8 mouse cellular contexts compared by ENCODE assay signal in genomic region chr16:17557947-17558480, GRCm38 (mm10). TPM values are rescaled to one million over a fixed set of nuclear protein-coding genes. Genes with fewer than 3 reads are reported as not detected.
A peak's percentile ranks its signal among the peaks of the same experiment; 100 is the strongest.
DNase-seq lines count a peak whose midpoint lies in the region; ATAC-seq lines count a peak whose summit lies in the region.

No protein-coding gene starts in this region.

- DNase-seq in cerebellum, postnatal 10 days: peak; percentile 86 to 90
- DNase-seq in frontal cortex, postnatal 36 days (ENCODE audit: low spot score in 2 of 2): peak; percentile 81 to 85
- peak; percentile 74 to 82 for DNase-seq in left cerebral cortex, adult 18-20 months (ENCODE audit: low spot score in 2 of 2)
- peak; percentile 59 to 77 for DNase-seq in lung, postnatal 4 days
- peak; percentile 70 for DNase-seq in right cerebral cortex, adult 18-20 months
- DNase-seq in urinary bladder, postnatal 36 days (ENCODE audit: low spot score in 2 of 2): peak; percentile 53 to 67

- H3K36me3 ChIP-seq in hindbrain, embryonic 15.5 days: no peaks in the 10 kb centered on the region

- no peak overlapping the region for H3K27ac ChIP-seq in hindbrain, embryonic 15.5 days (replicated peaks)

- H3K4me3 ChIP-seq in hindbrain, embryonic 15.5 days: no peak overlapping the region

- H3K9ac ChIP-seq in hindbrain, embryonic 15.5 days: no peak overlapping the region

- no peaks in the 10 kb centered on the region for H3K9me3 ChIP-seq in hindbrain, embryonic 15.5 days

- H3K4me1 ChIP-seq in hindbrain, embryonic 15.5 days (replicated peaks): peaks cover 46% of the 10 kb centered on the region

- peak; percentile 25 for ATAC-seq in activated CD4-positive, CD25-positive, alpha-beta regulatory T cell, adult 4 months
- ATAC-seq in hindbrain, embryonic 15.5 days (ENCODE audit: low FRiP score, low read depth): peak; percentile 21; the same call in 1 of the 2 replicates

- peaks cover 12% of the 10 kb centered on the region for H3K27me3 ChIP-seq in hindbrain, embryonic 15.5 days

- H3K4me2 ChIP-seq in hindbrain, embryonic 15.5 days: peak overlapping the region; percentile 24; the same call in 1 of the 2 replicates

- WGBS in hindbrain, embryonic 15.5 days: 3% methylated on average over 5 of the region's 5 CpGs

RNA-seq across cellular contexts. Expression of gene Lrrc74b, which starts 3.0 kb away (rescaled TPM):
- not detected for polyA plus RNA-seq in activated CD4-positive, CD25-positive, alpha-beta regulatory T cell, adult 4 months (2017; shearing (Covaris generic))
- polyA plus RNA-seq in hindbrain, embryonic 15.5 days (2015; fragmentation: Nextera tagmentation; extraction: Ambion mirVana): 0.79 and 0.85 TPM in 2 replicates
- total RNA-seq in left cerebral cortex, adult 18-20 months (2021): 1 to 10 TPM in 1 of 2 experiments, under 1 TPM in 1; 0.33 to 1.1 TPM

RNA-seq across cellular contexts. Expression of gene P2rx6, which starts 3.7 kb away (rescaled TPM):
- polyA plus RNA-seq in activated CD4-positive, CD25-positive, alpha-beta regulatory T cell, adult 4 months (2017; shearing (Covaris generic)): not detected
- polyA plus RNA-seq in hindbrain, embryonic 15.5 days (2015; fragmentation: Nextera tagmentation; extraction: Ambion mirVana): 2.1 and 3.3 TPM in 2 replicates
- 1 to 10 TPM; 1.2 to 1.3 TPM for total RNA-seq in left cerebral cortex, adult 18-20 months (2021)

RNA-seq across cellular contexts. Expression of gene Slc7a4, which starts 25.0 kb away (rescaled TPM):
- under 1 TPM; 0.42 to 0.69 TPM for polyA plus RNA-seq in activated CD4-positive, CD25-positive, alpha-beta regulatory T cell, adult 4 months (2017; shearing (Covaris generic))
- polyA plus RNA-seq in hindbrain, embryonic 15.5 days (2015; fragmentation: Nextera tagmentation; extraction: Ambion mirVana): 43.3 and 46.5 TPM in 2 replicates
- 10 to 100 TPM; 75.5 to 82.0 TPM for total RNA-seq in left cerebral cortex, adult 18-20 months (2021)

RNA-seq across cellular contexts. Expression of gene Thap7, which starts 27.1 kb away (rescaled TPM):
- 10 to 100 TPM; 67.5 to 70.8 TPM for polyA plus RNA-seq in activated CD4-positive, CD25-positive, alpha-beta regulatory T cell, adult 4 months (2017; shearing (Covaris generic))
- 61.8 and 64.5 TPM in 2 replicates for polyA plus RNA-seq in hindbrain, embryonic 15.5 days (2015; fragmentation: Nextera tagmentation; extraction: Ambion mirVana)
- total RNA-seq in left cerebral cortex, adult 18-20 months (2021): 10 to 100 TPM; 40.0 to 45.4 TPM

RNA-seq across cellular contexts. Expression of gene Lztr1, which starts 49.5 kb away (rescaled TPM):
- polyA plus RNA-seq in activated CD4-positive, CD25-positive, alpha-beta regulatory T cell, adult 4 months (2017; shearing (Covaris generic)): 10 to 100 TPM; 41.0 to 47.1 TPM
- polyA plus RNA-seq in hindbrain, embryonic 15.5 days (2015; fragmentation: Nextera tagmentation; extraction: Ambion mirVana): 134 and 136 TPM in 2 replicates
- 100 to 1,000 TPM; 161 to 171 TPM for total RNA-seq in left cerebral cortex, adult 18-20 months (2021)

Comparison
In these comparisons a context has a peak if more than half of its experiments do, and no peak if none do; other contexts are left out.
1. RNA of gene Slc7a4, which starts 25.0 kb away (polyA plus RNA-seq): 43.3 to 46.5 TPM in hindbrain, embryonic 15.5 days; 0.42 to 0.69 TPM in activated CD4-positive, CD25-positive, alpha-beta regulatory T cell, adult 4 months; every median in the first group is over 10 times any median in the second.
2. Peak in every context shown above with its lines, with median percentiles within 50 percentile points of each other: DNase-seq.